Mouse (Mus musculus) forebrain, embryonic 13.5 days (tissue): ENCODE measurements around the gene Sncg. TPM values are rescaled to one million over a fixed set of nuclear protein-coding genes. Genes with fewer than 3 reads are reported as not detected.
"Not testable (repeated sequence)": the region's sequence is repeated elsewhere in the genome, so short reads cannot be mapped to it uniquely, and the experiment has no call there.

Source experiments
- ATAC-seq: fragments of 200-750 bp; cut with Nextera tagmentation; 2 replicates; pipeline ENCODE4 v1.8.0; 2017
- H3K27ac ChIP-seq: fragments of 300-500 bp; sonication (generic); 2 replicates; pipeline ENCODE4 v1.5.1; 2015; ENCODE audit warnings: inconsistent platforms, mild to moderate bottlenecking, moderate library complexity
- H3K27me3 ChIP-seq: fragments of 300-500 bp; sonication (generic); 2 replicates; pipeline ENCODE4 v1.6.1; 2015; ENCODE audit warnings: mild to moderate bottlenecking, inconsistent platforms
- H3K36me3 ChIP-seq: fragments of 300-500 bp; sonication (generic); 2 replicates; pipeline ENCODE4 v1.6.1; 2015; ENCODE audit warnings: mild to moderate bottlenecking, inconsistent platforms; ENCODE audit not compliant: poor library complexity, severe bottlenecking
- H3K4me1 ChIP-seq: fragments of 300-500 bp; sonication (generic); 2 replicates; pipeline ENCODE4 v1.6.1; 2015; ENCODE audit warnings: inconsistent platforms
- H3K4me2 ChIP-seq: fragments of 300-500 bp; sonication (generic); 2 replicates; pipeline ENCODE4 v1.6.1; 2015; ENCODE audit warnings: inconsistent platforms, mild to moderate bottlenecking, moderate library complexity
- H3K4me3 ChIP-seq: fragments of 300-500 bp; sonication (generic); 2 replicates; pipeline ENCODE4 v1.5.1; 2015; ENCODE audit warnings: mild to moderate bottlenecking, inconsistent platforms
- H3K9ac ChIP-seq: fragments of 300-500 bp; sonication (generic); 2 replicates; pipeline ENCODE4 v1.6.1; 2015; ENCODE audit warnings: mild to moderate bottlenecking, inconsistent platforms
- H3K9me3 ChIP-seq: fragments of 300-500 bp; sonication (generic); replicated peaks from 2 replicates; pipeline ENCODE4 v1.6.1; 2016; ENCODE audit warnings: inconsistent platforms
- WGBS: fragments of 180-500 bp; shearing (Covaris S2); methylation state at CpG from one replicate; pipeline ENCODE4 v1.1.7; 2015; 5-methylcytosine and 5-hydroxymethylcytosine counted together
- polyA plus RNA-seq: library from polyadenylated mRNA; unstranded; fragments of >200 nt; fragmentation: Nextera tagmentation; extraction: Ambion mirVana; gene quantifications from 2 replicates; pipeline ENCODE4 v1.2.1, GENCODE M21; 2015

Sncg gene
- polyA plus RNA-seq: 3.8 and 4.5 TPM in 2 replicates

DNA sequence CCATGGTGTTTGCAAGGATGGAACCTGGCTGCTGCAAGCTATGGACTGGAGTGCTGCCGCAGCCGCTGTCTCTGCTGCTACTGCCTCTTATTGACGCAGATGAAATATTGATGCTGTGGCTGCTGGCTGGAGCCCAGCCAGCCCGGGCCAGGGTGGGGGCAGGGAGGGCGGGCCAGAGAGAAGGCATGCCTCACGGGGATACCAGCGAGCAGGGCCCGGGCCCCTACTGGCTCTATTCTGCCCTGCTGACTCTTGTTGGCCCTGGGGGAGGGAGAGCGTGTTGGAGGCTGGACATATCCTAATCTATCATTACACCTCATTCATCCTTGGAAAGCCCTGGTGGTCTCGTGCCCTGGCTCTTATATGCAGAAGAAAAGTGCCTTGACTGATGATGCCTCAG, at the start of gene Sncg:
TSS of gene Sncg (minus strand) at position 213 of the 400 bp plus-strand sequence.
- Histone ChIP-seq H3K9me3 (no peaks in the 10 kb centered on the region), H3K9ac (no peak within 1 kb of the TSS), H3K27me3 (no peaks in the 10 kb centered on the region), H3K36me3 (no peaks in the 10 kb centered on the region), H3K27ac (no peak within 1 kb of the TSS), H3K4me1 (peaks cover 9% of the 10 kb centered on the region), H3K4me2 (no peak within 1 kb of the TSS), H3K4me3 (no peak within 1 kb of the TSS)
- 65% methylated on average over 10 of the region's 10 CpGs for WGBS
- ATAC-seq: no peak

- Histone ChIP-seq H3K27me3 (no peaks in the 10 kb centered on the region), H3K36me3 (peaks cover 74% of the 10 kb centered on the region), H3K4me3 (no peak overlapping the region), H3K9ac (no peak overlapping the region), H3K9me3 (no peaks in the 10 kb centered on the region), H3K4me2 (no peak overlapping the region), H3K27ac (no peak overlapping the region), H3K4me1 (no peaks in the 10 kb centered on the region)
- ATAC-seq: no peak
- 94% methylated on average over 1 of the region's 1 CpGs for WGBS
These were observed 46.5 kb upstream of the Sncg start for GRCm38 (mm10) chr14:34421078-34421477.

- Histone ChIP-seq H3K4me3 (no peak overlapping the region), H3K9me3 (no peaks in the 10 kb centered on the region), H3K4me1 (no peaks in the 10 kb centered on the region), H3K4me2 (no peak overlapping the region), H3K27me3 (no peaks in the 10 kb centered on the region), H3K36me3 (peaks cover 73% of the 10 kb centered on the region), H3K9ac (no peak overlapping the region), H3K27ac (no peak overlapping the region)
- ATAC-seq: no peak
- 82% methylated on average over 5 of the region's 5 CpGs for WGBS
These were observed 42.9 kb upstream of the Sncg start for GRCm38 (mm10) chr14:34417501-34417900.

DNA sequence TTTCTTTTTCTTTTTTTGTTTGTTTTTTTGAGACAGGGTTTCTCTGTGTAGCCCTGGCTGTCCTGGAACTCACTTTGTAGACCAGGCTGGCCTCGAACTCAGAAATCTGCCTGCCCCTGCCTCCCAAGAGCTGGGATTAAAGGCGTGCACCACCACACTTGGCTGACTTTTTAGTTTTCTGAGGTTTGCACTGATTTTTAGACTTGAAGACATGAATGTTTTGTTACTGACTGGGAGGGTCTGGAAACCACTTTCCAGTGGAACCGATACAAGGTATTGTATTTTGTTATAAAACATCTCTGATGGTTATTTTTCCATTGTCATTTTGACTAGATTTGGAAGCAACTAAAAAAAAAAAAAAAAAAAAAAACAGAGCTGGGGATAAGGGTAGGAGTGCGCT, 42.4 kb upstream of the Sncg start:
- H3K27me3 ChIP-seq, H3K4me2 ChIP-seq, H3K9ac ChIP-seq, ATAC-seq, H3K4me3 ChIP-seq, H3K9me3 ChIP-seq, H3K27ac ChIP-seq, H3K4me1 ChIP-seq: not testable (repeated sequence)
- WGBS: 95% methylated on average over 4 of the region's 4 CpGs
- H3K36me3 ChIP-seq: peaks cover 69% of the 10 kb centered on the region

GRCm38 (mm10) chr14:34412164-34412896, 37.7 kb upstream of the Sncg start:
- Histone ChIP-seq H3K9me3 (peaks cover 4% of the 10 kb centered on the region; the same call in 1 of the 2 replicates), H3K4me3 (no peak overlapping the region), H3K27ac (no peak overlapping the region), H3K27me3 (no peaks in the 10 kb centered on the region), H3K36me3 (peaks cover 62% of the 10 kb centered on the region), H3K4me1 (no peaks in the 10 kb centered on the region), H3K4me2 (no peak overlapping the region), H3K9ac (no peak overlapping the region)
- 88% methylated on average over 7 of the region's 7 CpGs for WGBS
- ATAC-seq: no peak

GRCm38 (mm10) chr14:34410716-34411115, 36.1 kb upstream of the Sncg start:
- Histone ChIP-seq H3K4me2 (no peak overlapping the region), H3K4me1 (no peaks in the 10 kb centered on the region), H3K9ac (no peak overlapping the region), H3K27me3 (no peaks in the 10 kb centered on the region), H3K9me3 (peaks cover 4% of the 10 kb centered on the region; the same call in 1 of the 2 replicates), H3K27ac (no peak overlapping the region), H3K36me3 (peaks cover 68% of the 10 kb centered on the region), H3K4me3 (no peak overlapping the region)
- 95% methylated on average over 6 of the region's 6 CpGs for WGBS
- no peak for ATAC-seq

GRCm38 (mm10) chr14:34403424-34403823, 28.8 kb upstream of the Sncg start:
- H3K9me3 ChIP-seq: no peaks in the 10 kb centered on the region
- H3K4me2 ChIP-seq: no peak overlapping the region
- no peak overlapping the region for H3K9ac ChIP-seq
- H3K4me3 ChIP-seq: no peak overlapping the region
- WGBS: 95% methylated on average over 7 of the region's 7 CpGs
- ATAC-seq: no peak
- peaks cover 68% of the 10 kb centered on the region for H3K36me3 ChIP-seq
- no peaks in the 10 kb centered on the region for H3K4me1 ChIP-seq
- no peak overlapping the region for H3K27ac ChIP-seq
- H3K27me3 ChIP-seq: no peaks in the 10 kb centered on the region

DNA sequence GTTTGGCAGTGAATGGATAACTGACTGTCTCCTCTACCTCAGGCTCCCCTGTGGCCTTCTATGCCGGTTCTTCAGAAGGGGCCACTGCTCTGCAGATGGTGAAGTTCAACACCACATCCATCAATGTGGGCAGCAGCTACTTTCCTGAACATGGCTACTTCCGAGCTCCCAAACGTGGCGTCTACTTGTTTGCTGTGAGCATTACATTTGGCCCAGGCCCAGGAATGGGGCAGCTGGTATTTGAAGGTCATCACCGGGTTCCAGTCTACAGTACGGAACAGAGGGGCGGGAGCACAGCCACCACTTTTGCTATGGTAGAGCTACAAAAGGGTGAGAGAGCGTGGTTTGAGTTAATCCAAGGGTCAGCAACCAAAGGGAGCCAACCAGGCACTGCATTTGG, 28.3 kb upstream of the Sncg start:
- H3K27ac ChIP-seq: no peak overlapping the region
- no peak overlapping the region for H3K4me2 ChIP-seq
- H3K36me3 ChIP-seq: peaks cover 71% of the 10 kb centered on the region
- H3K4me1 ChIP-seq: no peaks in the 10 kb centered on the region
- H3K9ac ChIP-seq: no peak overlapping the region
- H3K27me3 ChIP-seq: no peaks in the 10 kb centered on the region
- WGBS: 89% methylated on average over 8 of the region's 8 CpGs
- no peaks in the 10 kb centered on the region for H3K9me3 ChIP-seq
- H3K4me3 ChIP-seq: no peak overlapping the region
- no peak for ATAC-seq

DNA sequence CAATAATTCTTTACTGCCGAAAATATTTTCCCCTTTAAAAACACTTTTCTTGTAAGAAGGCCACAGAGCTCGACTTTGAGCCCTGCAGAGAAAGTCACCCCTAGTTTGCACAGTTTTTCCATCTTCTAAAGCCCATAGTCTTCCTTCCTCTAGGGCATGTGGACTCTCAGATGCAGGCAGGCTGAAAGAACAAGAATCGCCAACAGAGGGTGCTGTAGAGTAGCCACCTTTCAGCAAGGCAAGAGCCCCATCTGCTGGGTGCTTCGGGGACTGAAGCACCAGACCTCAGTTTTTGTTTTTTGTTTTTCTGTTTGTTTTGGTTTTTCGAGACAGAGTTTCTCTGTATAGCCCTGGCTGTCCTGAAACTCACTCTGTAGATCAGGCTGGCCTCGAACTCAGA, 26.5 kb upstream of the Sncg start:
- peaks cover 62% of the 10 kb centered on the region for H3K36me3 ChIP-seq
- no peak overlapping the region for H3K27ac ChIP-seq
- 56% methylated on average over 6 of the region's 6 CpGs for WGBS

GRCm38 (mm10) chr14:34400021-34400420, 25.4 kb upstream of the Sncg start:
- Histone ChIP-seq H3K9ac (no peak overlapping the region), H3K4me3 (no peak overlapping the region), H3K36me3 (peaks cover 53% of the 10 kb centered on the region), H3K27me3 (no peaks in the 10 kb centered on the region), H3K9me3 (no peaks in the 10 kb centered on the region), H3K4me1 (no peaks in the 10 kb centered on the region), H3K27ac (no peak overlapping the region), H3K4me2 (no peak overlapping the region)
- no peak for ATAC-seq
- WGBS: 90% methylated on average over 3 of the region's 3 CpGs

More for the DNA sequence above, 26.5 kb upstream of the Sncg start:
- H3K9me3 ChIP-seq: no peaks in the 10 kb centered on the region
- no peaks in the 10 kb centered on the region for H3K27me3 ChIP-seq
- no peaks in the 10 kb centered on the region for H3K4me1 ChIP-seq
- H3K4me2 ChIP-seq: no peak overlapping the region
- no peak overlapping the region for H3K4me3 ChIP-seq
- H3K9ac ChIP-seq: no peak overlapping the region
- ATAC-seq: no peak

DNA sequence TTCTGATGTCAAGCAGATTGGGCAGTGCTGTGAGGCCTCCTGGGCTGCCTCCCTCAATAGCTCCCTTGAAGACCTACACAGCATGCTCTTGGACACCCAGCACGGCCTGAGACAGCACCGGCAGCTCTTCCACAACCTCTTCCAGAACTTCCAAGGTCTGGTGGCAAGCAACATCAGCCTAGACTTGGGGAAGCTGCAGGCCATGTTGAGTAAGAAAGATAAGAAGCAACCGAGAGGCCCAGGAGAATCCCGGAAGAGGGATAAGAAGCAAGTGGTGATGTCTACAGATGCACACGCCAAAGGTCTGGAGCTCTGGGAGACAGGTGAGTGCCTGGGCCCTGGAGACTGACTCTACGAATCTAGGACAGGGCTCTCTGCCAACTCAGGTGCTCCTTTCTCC, 24.7 kb upstream of the Sncg start:
- Histone ChIP-seq H3K4me2 (no peak overlapping the region), H3K4me1 (no peaks in the 10 kb centered on the region), H3K27ac (no peak overlapping the region), H3K4me3 (no peak overlapping the region), H3K27me3 (no peaks in the 10 kb centered on the region), H3K9ac (no peak overlapping the region), H3K9me3 (no peaks in the 10 kb centered on the region), H3K36me3 (peaks cover 45% of the 10 kb centered on the region)
- ATAC-seq: no peak
- 94% methylated on average over 6 of the region's 6 CpGs for WGBS

GRCm38 (mm10) chr14:34398901-34399300, 24.3 kb upstream of the Sncg start:
- H3K4me3 ChIP-seq: no peak overlapping the region
- H3K9me3 ChIP-seq: no peaks in the 10 kb centered on the region
- no peak overlapping the region for H3K4me2 ChIP-seq
- H3K9ac ChIP-seq: no peak overlapping the region
- no peaks in the 10 kb centered on the region for H3K27me3 ChIP-seq
- H3K27ac ChIP-seq: no peak overlapping the region
- no peaks in the 10 kb centered on the region for H3K4me1 ChIP-seq
- no peak for ATAC-seq
- 94% methylated on average over 21 of the region's 21 CpGs for WGBS
- H3K36me3 ChIP-seq: peaks cover 43% of the 10 kb centered on the region

- Histone ChIP-seq H3K27me3 (no peaks in the 10 kb centered on the region), H3K27ac (no peak overlapping the region), H3K4me2 (no peak overlapping the region), H3K9me3 (no peaks in the 10 kb centered on the region), H3K4me1 (no peaks in the 10 kb centered on the region), H3K4me3 (no peak overlapping the region), H3K9ac (no peak overlapping the region), H3K36me3 (peaks cover 36% of the 10 kb centered on the region)
- 93% methylated on average over 5 of the region's 5 CpGs for WGBS
- ATAC-seq: no peak
These were observed 23.3 kb upstream of the Sncg start for GRCm38 (mm10) chr14:34397871-34398270.
